Mouse (Mus musculus): ENCODE measurements around the gene Lrrc73.
A peak's percentile ranks its signal among the peaks of the same experiment; 100 is the strongest.

The Lrrc73 gene

GRCm38 (mm10) chr17:46284653-46285052, 31.3 kb downstream of the Lrrc73 start:
- Histone ChIP-seq H3K9me3 (ENCODE audit: low read length) (no peaks in the 10 kb centered on the region), H3K4me3 (replicated peaks; ENCODE audit: low read length) (0 out of 2 replicates have a peak overlapping the region, but pooled peaks have one; percentile 29), H3K36me3 (ENCODE audit: insufficient read depth, low read length) (peaks cover 21% of the 10 kb centered on the region), H3K4me1 (replicated peaks; ENCODE audit: low read depth, low read length) (peaks cover 71% of the 10 kb centered on the region), H3K27me3 (ENCODE audit: insufficient read depth, low read length) (no peaks in the 10 kb centered on the region)
- TF ChIP-seq POU5F1 (IDR thresholded peaks at IDR 0.05; ENCODE audit: borderline replicate concordance, low read length): no peak
- TF ChIP-seq NANOG (IDR thresholded peaks at IDR 0.05; ENCODE audit: borderline replicate concordance, low read length): no peak
- TF ChIP-seq CTCF (conservative IDR thresholded peaks at IDR 0.05; ENCODE audit: low read length): no peak

- Histone ChIP-seq H3K27me3 (ENCODE audit: insufficient read depth, low read length) (no peaks in the 10 kb centered on the region), H3K4me3 (replicated peaks; ENCODE audit: low read length) (no peak overlapping the region), H3K36me3 (ENCODE audit: insufficient read depth, low read length) (peaks cover 14% of the 10 kb centered on the region), H3K4me1 (replicated peaks; ENCODE audit: low read depth, low read length) (peaks cover 65% of the 10 kb centered on the region), H3K9me3 (ENCODE audit: low read length) (no peaks in the 10 kb centered on the region)
- TF ChIP-seq POU5F1 (IDR thresholded peaks at IDR 0.05; ENCODE audit: borderline replicate concordance, low read length) (no peak), NANOG (IDR thresholded peaks at IDR 0.05; ENCODE audit: borderline replicate concordance, low read length) (no peak), CTCF (conservative IDR thresholded peaks at IDR 0.05; ENCODE audit: low read length) (no peak)
Measured at GRCm38 (mm10) chr17:46285407-46285806, 32.1 kb downstream of the Lrrc73 start.

- no peaks in the 10 kb centered on the region for H3K36me3 ChIP-seq (ENCODE audit: insufficient read depth, low read length)
- H3K4me3 ChIP-seq (replicated peaks; ENCODE audit: low read length): no peak overlapping the region
- peaks cover 46% of the 10 kb centered on the region for H3K4me1 ChIP-seq (replicated peaks; ENCODE audit: low read depth, low read length)
- TF ChIP-seq POU5F1 (IDR thresholded peaks at IDR 0.05; ENCODE audit: borderline replicate concordance, low read length): no peak
- TF ChIP-seq NANOG (IDR thresholded peaks at IDR 0.05; ENCODE audit: borderline replicate concordance, low read length): no peak
- no peak for TF ChIP-seq CTCF (conservative IDR thresholded peaks at IDR 0.05; ENCODE audit: low read length)
- no peaks in the 10 kb centered on the region for H3K9me3 ChIP-seq (ENCODE audit: low read length)
- H3K27me3 ChIP-seq (ENCODE audit: insufficient read depth, low read length): 0 out of 2 replicates have a peak, but pooled peaks cover 5% of the 10 kb centered on the region
Measured at GRCm38 (mm10) chr17:46287678-46288095, 34.4 kb downstream of the Lrrc73 start.

- TF ChIP-seq NANOG (IDR thresholded peaks at IDR 0.05; ENCODE audit: borderline replicate concordance, low read length) (no peak), POU5F1 (IDR thresholded peaks at IDR 0.05; ENCODE audit: borderline replicate concordance, low read length) (no peak), CTCF (conservative IDR thresholded peaks at IDR 0.05; ENCODE audit: low read length) (no peak; the same call in 1 of the 2 replicates)
- H3K9me3 ChIP-seq (ENCODE audit: low read length): no peaks in the 10 kb centered on the region
- no peak overlapping the region for H3K4me3 ChIP-seq (replicated peaks; ENCODE audit: low read length)
- H3K36me3 ChIP-seq (ENCODE audit: insufficient read depth, low read length): no peaks in the 10 kb centered on the region
- H3K4me1 ChIP-seq (replicated peaks; ENCODE audit: low read depth, low read length): peaks cover 23% of the 10 kb centered on the region
- H3K27me3 ChIP-seq (ENCODE audit: insufficient read depth, low read length): peaks cover 79% of the 10 kb centered on the region
Measured at GRCm38 (mm10) chr17:46296601-46297000, 43.3 kb downstream of the Lrrc73 start.

- peaks cover 81% of the 10 kb centered on the region for H3K27me3 ChIP-seq (ENCODE audit: insufficient read depth, low read length)
- H3K9me3 ChIP-seq (ENCODE audit: low read length): no peaks in the 10 kb centered on the region
- H3K4me3 ChIP-seq (replicated peaks; ENCODE audit: low read length): peak overlapping the region; percentile 80
- no peaks in the 10 kb centered on the region for H3K36me3 ChIP-seq (ENCODE audit: insufficient read depth, low read length)
- TF ChIP-seq CTCF (conservative IDR thresholded peaks at IDR 0.05; ENCODE audit: low read length) (no peak), POU5F1 (IDR thresholded peaks at IDR 0.05; ENCODE audit: borderline replicate concordance, low read length) (no peak), NANOG (IDR thresholded peaks at IDR 0.05; ENCODE audit: borderline replicate concordance, low read length) (no peak)
- H3K4me1 ChIP-seq (replicated peaks; ENCODE audit: low read depth, low read length): peaks cover 27% of the 10 kb centered on the region
Measured at GRCm38 (mm10) chr17:46297028-46297363, 43.7 kb downstream of the Lrrc73 start.

GRCm38 (mm10) chr17:46297364-46298219, 44.3 kb downstream of the Lrrc73 start, which contains the start of gene Dlk2:
Gene Dlk2, plus strand, starts transcription at chr17:46297421.
- H3K9me3 ChIP-seq (ENCODE audit: low read length): no peaks in the 10 kb centered on the region
- TF ChIP-seq NANOG (IDR thresholded peaks at IDR 0.05; ENCODE audit: borderline replicate concordance, low read length): no peak
- no peak for TF ChIP-seq POU5F1 (IDR thresholded peaks at IDR 0.05; ENCODE audit: borderline replicate concordance, low read length)
- no peak for TF ChIP-seq CTCF (conservative IDR thresholded peaks at IDR 0.05; ENCODE audit: low read length)
- H3K36me3 ChIP-seq (ENCODE audit: insufficient read depth, low read length): no peaks in the 10 kb centered on the region

GRCm38 (mm10) chr17:46298220-46298913, 45.0 kb downstream of the Lrrc73 start:
- Histone ChIP-seq H3K4me1 (replicated peaks; ENCODE audit: low read depth, low read length) (peaks cover 41% of the 10 kb centered on the region), H3K9me3 (ENCODE audit: low read length) (no peaks in the 10 kb centered on the region), H3K27me3 (ENCODE audit: insufficient read depth, low read length) (peaks cover 77% of the 10 kb centered on the region), H3K4me3 (replicated peaks; ENCODE audit: low read length) (peak overlapping the region; percentile 80), H3K36me3 (ENCODE audit: insufficient read depth, low read length) (no peaks in the 10 kb centered on the region)
- TF ChIP-seq NANOG (IDR thresholded peaks at IDR 0.05; ENCODE audit: borderline replicate concordance, low read length): no peak
- TF ChIP-seq CTCF (conservative IDR thresholded peaks at IDR 0.05; ENCODE audit: low read length): peak; percentile 93

More at GRCm38 (mm10) chr17:46297364-46298219, 44.3 kb downstream of the Lrrc73 start, which contains the start of gene Dlk2:
- Histone ChIP-seq H3K27me3 (ENCODE audit: insufficient read depth, low read length) (peaks cover 78% of the 10 kb centered on the region), H3K4me1 (replicated peaks; ENCODE audit: low read depth, low read length) (peaks cover 33% of the 10 kb centered on the region), H3K4me3 (replicated peaks; ENCODE audit: low read length) (peak within 1 kb of the TSS; percentile 80)

- H3K9me3 ChIP-seq (ENCODE audit: low read length): no peaks in the 10 kb centered on the region
- peaks cover 31% of the 10 kb centered on the region for H3K36me3 ChIP-seq (ENCODE audit: insufficient read depth, low read length)
- peaks cover 54% of the 10 kb centered on the region for H3K4me1 ChIP-seq (replicated peaks; ENCODE audit: low read depth, low read length)
- TF ChIP-seq CTCF (conservative IDR thresholded peaks at IDR 0.05; ENCODE audit: low read length) (no peak), NANOG (IDR thresholded peaks at IDR 0.05; ENCODE audit: borderline replicate concordance, low read length) (no peak), POU5F1 (IDR thresholded peaks at IDR 0.05; ENCODE audit: borderline replicate concordance, low read length) (no peak)
- H3K4me3 ChIP-seq (replicated peaks; ENCODE audit: low read length): peak overlapping the region; percentile 35; the same call in 1 of the 2 replicates
- peaks cover 46% of the 10 kb centered on the region for H3K27me3 ChIP-seq (ENCODE audit: insufficient read depth, low read length)
Measured at GRCm38 (mm10) chr17:46301892-46302291, 48.6 kb downstream of the Lrrc73 start.
